Mouse (Mus musculus) right cerebral cortex, postnatal 36 days (tissue): ENCODE data around the gene Ccdc146.

Experiments used
- DNase-seq, 2 experiments: peaks; one replicate each; pipeline ENCODE4 v3.0.0; 2022; ENCODE audit warnings: low spot score in 2 of 2, mixed read lengths in 1 of 2

The Ccdc146 gene

GRCm38 (mm10) chr5:21264352-21265021, 160.0 kb downstream of the Ccdc146 start:
- no peak for DNase-seq

- no peak for DNase-seq
These were observed 161.0 kb downstream of the Ccdc146 start for GRCm38 (mm10) chr5:21263202-21264055.

- no peak for DNase-seq
These were observed 163.2 kb downstream of the Ccdc146 start for GRCm38 (mm10) chr5:21261202-21261844.

GRCm38 (mm10) chr5:21260746-21261145, 163.7 kb downstream of the Ccdc146 start:
- no peak for DNase-seq

- no peak for DNase-seq
These were observed 166.7 kb downstream of the Ccdc146 start for GRCm38 (mm10) chr5:21257806-21258205.

GRCm38 (mm10) chr5:21257126-21257525, 167.4 kb downstream of the Ccdc146 start:
- DNase-seq = no peak

- no peak for DNase-seq
These were observed 168.8 kb downstream of the Ccdc146 start for GRCm38 (mm10) chr5:21255551-21256132.

GRCm38 (mm10) chr5:21254731-21255525, 169.5 kb downstream of the Ccdc146 start:
- no peak for DNase-seq

- DNase-seq = no peak
These were observed 175.6 kb downstream of the Ccdc146 start for GRCm38 (mm10) chr5:21248834-21249233.

GRCm38 (mm10) chr5:21247916-21248315, 176.6 kb downstream of the Ccdc146 start:
- DNase-seq = peak; percentile 40 to 41

GRCm38 (mm10) chr5:21246794-21247193, 177.7 kb downstream of the Ccdc146 start:
- no peak for DNase-seq

- DNase-seq = no peak
These were observed 179.2 kb downstream of the Ccdc146 start for GRCm38 (mm10) chr5:21245241-21245640.

- DNase-seq = no peak
These were observed 179.9 kb downstream of the Ccdc146 start for GRCm38 (mm10) chr5:21244575-21244974.
